Mouse (Mus musculus): Measurements from ENCODE around the gene Sox6.

The Sox6 gene

GRCm38 (mm10) chr7:115830938-115831873, 207.4 kb downstream of the Sox6 start:
- peak; percentile 53 to 79 for DNase-seq (ENCODE audit: low spot score in 2 of 2)

GRCm38 (mm10) chr7:115830366-115830765, 208.2 kb downstream of the Sox6 start:
- no peak for DNase-seq (ENCODE audit: low spot score in 2 of 2)

- DNase-seq (ENCODE audit: low spot score in 2 of 2): no peak
Observed at GRCm38 (mm10) chr7:115829756-115830155, 208.8 kb downstream of the Sox6 start.

- no peak for DNase-seq (ENCODE audit: low spot score in 2 of 2)
Observed at GRCm38 (mm10) chr7:115829260-115829659, 209.3 kb downstream of the Sox6 start.

- no peak for DNase-seq (ENCODE audit: low spot score in 2 of 2)
Observed at GRCm38 (mm10) chr7:115825295-115825694, 213.3 kb downstream of the Sox6 start.

- no peak for DNase-seq (ENCODE audit: low spot score in 2 of 2)
Observed at GRCm38 (mm10) chr7:115824621-115825256, 213.9 kb downstream of the Sox6 start.

- DNase-seq (ENCODE audit: low spot score in 2 of 2): no peak
Observed at GRCm38 (mm10) chr7:115819136-115819535, 219.5 kb downstream of the Sox6 start.

- DNase-seq (ENCODE audit: low spot score in 2 of 2): no peak
Observed at GRCm38 (mm10) chr7:115803256-115803655, 235.3 kb downstream of the Sox6 start.

- no peak for DNase-seq (ENCODE audit: low spot score in 2 of 2)
Observed at GRCm38 (mm10) chr7:115794139-115794858, 244.3 kb downstream of the Sox6 start.

GRCm38 (mm10) chr7:115792841-115793240, 245.8 kb downstream of the Sox6 start:
- DNase-seq (ENCODE audit: low spot score in 2 of 2): no peak

- no peak for DNase-seq (ENCODE audit: low spot score in 2 of 2)
Observed at GRCm38 (mm10) chr7:115789116-115789823, 249.3 kb downstream of the Sox6 start.

- no peak for DNase-seq (ENCODE audit: low spot score in 2 of 2)
Observed at GRCm38 (mm10) chr7:115783982-115784917, 254.3 kb downstream of the Sox6 start.

GRCm38 (mm10) chr7:115780148-115780547, 258.4 kb downstream of the Sox6 start:
- no peak for DNase-seq (ENCODE audit: low spot score in 2 of 2)

GRCm38 (mm10) chr7:115779544-115779943, 259.1 kb downstream of the Sox6 start:
- DNase-seq (ENCODE audit: low spot score in 2 of 2): no peak

- no peak for DNase-seq (ENCODE audit: low spot score in 2 of 2)
Observed at GRCm38 (mm10) chr7:115776736-115777135, 261.9 kb downstream of the Sox6 start.

- no peak for DNase-seq (ENCODE audit: low spot score in 2 of 2)
Observed at GRCm38 (mm10) chr7:115776324-115776723, 262.3 kb downstream of the Sox6 start.

GRCm38 (mm10) chr7:115766316-115766715, 272.3 kb downstream of the Sox6 start:
- DNase-seq (ENCODE audit: low spot score in 2 of 2): no peak

- DNase-seq (ENCODE audit: low spot score in 2 of 2): no peak
Observed at GRCm38 (mm10) chr7:115763851-115764250, 274.7 kb downstream of the Sox6 start.

- DNase-seq (ENCODE audit: low spot score in 2 of 2): no peak
Observed at GRCm38 (mm10) chr7:115758172-115758571, 280.4 kb downstream of the Sox6 start.

GRCm38 (mm10) chr7:115755272-115755671, 283.3 kb downstream of the Sox6 start:
- no peak for DNase-seq (ENCODE audit: low spot score in 2 of 2)

Data from spleen, postnatal 36 days (tissue).